Mouse (Mus musculus): Measurements from ENCODE around the gene Bpifb5. TPM values are rescaled to one million over a fixed set of nuclear protein-coding genes. Genes with fewer than 3 reads are reported as not detected.
A peak's percentile ranks its signal among the peaks of the same experiment; 100 is the strongest.

The Bpifb5 gene
- polyA plus RNA-seq, 2 experiments = 0.48 to 0.74 TPM

- no peak overlapping the region for H3K27ac ChIP-seq (replicated peaks; ENCODE audit: low read depth, low read length)
- no peak overlapping the region for H3K4me2 ChIP-seq (replicated peaks; ENCODE audit: low read depth, low read length, severe bottlenecking)
- no peaks in the 10 kb centered on the region for H3K36me3 ChIP-seq (ENCODE audit: control insufficient read depth, insufficient read depth, low read length)
- DNase-seq (ENCODE audit: low spot score) (no peak), ATAC-seq (ENCODE audit: low FRiP score, low read depth) (no peak)
- no peak overlapping the region for H3K9ac ChIP-seq (ENCODE audit: low read depth, low read length, severe bottlenecking)
- H3K4me3 ChIP-seq (replicated peaks; ENCODE audit: low read length) = no peak overlapping the region
- WGBS = 74% methylated on average over 5 of the region's 5 CpGs
- H3K27me3 ChIP-seq (ENCODE audit: control insufficient read depth, insufficient read depth, low read length) = no peaks in the 10 kb centered on the region
- no peak for TF ChIP-seq POLR2A (IDR thresholded peaks at IDR 0.05; ENCODE audit: borderline replicate concordance, extremely low read depth, insufficient read depth, insufficient read length)
- no peaks in the 10 kb centered on the region for H3K4me1 ChIP-seq (ENCODE audit: control insufficient read depth, insufficient read depth, low read length)
- H3K9me3 ChIP-seq (ENCODE audit: control insufficient read depth, low read length) = no peaks in the 10 kb centered on the region
Observed at GRCm38 (mm10) chr2:154193994-154194504, 29.5 kb upstream of the Bpifb5 start.

GRCm38 (mm10) chr2:154197036-154197435 lies 26.5 kb upstream of the Bpifb5 start:
- H3K4me2 ChIP-seq (replicated peaks; ENCODE audit: low read depth, low read length, severe bottlenecking) = no peak overlapping the region
- no peak for TF ChIP-seq POLR2A (IDR thresholded peaks at IDR 0.05; ENCODE audit: borderline replicate concordance, extremely low read depth, insufficient read depth, insufficient read length)
- DNase-seq (ENCODE audit: low spot score) = no peak
- 92% methylated on average over 9 of the region's 9 CpGs for WGBS
- H3K9me3 ChIP-seq (ENCODE audit: control insufficient read depth, low read length) = no peaks in the 10 kb centered on the region
- no peak for ATAC-seq (ENCODE audit: low FRiP score, low read depth)
- H3K27me3 ChIP-seq (ENCODE audit: control insufficient read depth, insufficient read depth, low read length) = no peaks in the 10 kb centered on the region
- H3K4me1 ChIP-seq (ENCODE audit: control insufficient read depth, insufficient read depth, low read length) = no peaks in the 10 kb centered on the region
- H3K27ac ChIP-seq (replicated peaks; ENCODE audit: low read depth, low read length) = no peak overlapping the region
- H3K9ac ChIP-seq (ENCODE audit: low read depth, low read length, severe bottlenecking) = no peak overlapping the region
- no peak overlapping the region for H3K4me3 ChIP-seq (replicated peaks; ENCODE audit: low read length)
- H3K36me3 ChIP-seq (ENCODE audit: control insufficient read depth, insufficient read depth, low read length) = no peaks in the 10 kb centered on the region

- H3K27ac ChIP-seq (replicated peaks; ENCODE audit: low read depth, low read length) = no peak overlapping the region
- ATAC-seq (ENCODE audit: low FRiP score, low read depth) = no peak
- TF ChIP-seq POLR2A (IDR thresholded peaks at IDR 0.05; ENCODE audit: borderline replicate concordance, extremely low read depth, insufficient read depth, insufficient read length) = no peak
- H3K4me1 ChIP-seq (ENCODE audit: control insufficient read depth, insufficient read depth, low read length) = no peaks in the 10 kb centered on the region
- no peaks in the 10 kb centered on the region for H3K9me3 ChIP-seq (ENCODE audit: control insufficient read depth, low read length)
- 88% methylated on average over 4 of the region's 4 CpGs for WGBS
- H3K36me3 ChIP-seq (ENCODE audit: control insufficient read depth, insufficient read depth, low read length) = no peaks in the 10 kb centered on the region
- no peak overlapping the region for H3K4me2 ChIP-seq (replicated peaks; ENCODE audit: low read depth, low read length, severe bottlenecking)
- H3K4me3 ChIP-seq (replicated peaks; ENCODE audit: low read length) = no peak overlapping the region
- H3K9ac ChIP-seq (ENCODE audit: low read depth, low read length, severe bottlenecking) = no peak overlapping the region
- no peaks in the 10 kb centered on the region for H3K27me3 ChIP-seq (ENCODE audit: control insufficient read depth, insufficient read depth, low read length)
- no peak for DNase-seq (ENCODE audit: low spot score)
Observed at GRCm38 (mm10) chr2:154204630-154205029, 18.9 kb upstream of the Bpifb5 start.

- Histone ChIP-seq H3K27me3 (ENCODE audit: control insufficient read depth, insufficient read depth, low read length) (no peaks in the 10 kb centered on the region), H3K9ac (ENCODE audit: low read depth, low read length, severe bottlenecking) (no peak overlapping the region), H3K4me3 (replicated peaks; ENCODE audit: low read length) (no peak overlapping the region), H3K9me3 (ENCODE audit: control insufficient read depth, low read length) (no peaks in the 10 kb centered on the region), H3K4me2 (replicated peaks; ENCODE audit: low read depth, low read length, severe bottlenecking) (no peak overlapping the region), H3K4me1 (ENCODE audit: control insufficient read depth, insufficient read depth, low read length) (no peaks in the 10 kb centered on the region), H3K27ac (replicated peaks; ENCODE audit: low read depth, low read length) (no peak overlapping the region), H3K36me3 (ENCODE audit: control insufficient read depth, insufficient read depth, low read length) (no peaks in the 10 kb centered on the region)
- no peak for TF ChIP-seq POLR2A (IDR thresholded peaks at IDR 0.05; ENCODE audit: borderline replicate concordance, extremely low read depth, insufficient read depth, insufficient read length)
- WGBS = 62% methylated on average over 7 of the region's 7 CpGs
- ATAC-seq (ENCODE audit: low FRiP score, low read depth) (no peak), DNase-seq (ENCODE audit: low spot score) (no peak)
Observed at GRCm38 (mm10) chr2:154206908-154207307, 16.6 kb upstream of the Bpifb5 start.

- ATAC-seq (ENCODE audit: low FRiP score, low read depth) = no peak
- no peak for TF ChIP-seq POLR2A (IDR thresholded peaks at IDR 0.05; ENCODE audit: borderline replicate concordance, extremely low read depth, insufficient read depth, insufficient read length)
- Histone ChIP-seq H3K4me1 (ENCODE audit: control insufficient read depth, insufficient read depth, low read length) (no peaks in the 10 kb centered on the region), H3K9ac (ENCODE audit: low read depth, low read length, severe bottlenecking) (no peak overlapping the region), H3K27ac (replicated peaks; ENCODE audit: low read depth, low read length) (no peak overlapping the region), H3K4me2 (replicated peaks; ENCODE audit: low read depth, low read length, severe bottlenecking) (no peak overlapping the region), H3K27me3 (ENCODE audit: control insufficient read depth, insufficient read depth, low read length) (no peaks in the 10 kb centered on the region), H3K36me3 (ENCODE audit: control insufficient read depth, insufficient read depth, low read length) (no peaks in the 10 kb centered on the region), H3K9me3 (ENCODE audit: control insufficient read depth, low read length) (no peaks in the 10 kb centered on the region), H3K4me3 (replicated peaks; ENCODE audit: low read length) (no peak overlapping the region)
- peak; percentile 59 for DNase-seq (ENCODE audit: low spot score)
- 12% methylated on average over 3 of the region's 3 CpGs for WGBS
Observed at GRCm38 (mm10) chr2:154209112-154209511, 14.4 kb upstream of the Bpifb5 start.

GRCm38 (mm10) chr2:154211121-154211520 lies 12.4 kb upstream of the Bpifb5 start:
- Histone ChIP-seq H3K4me2 (replicated peaks; ENCODE audit: low read depth, low read length, severe bottlenecking) (no peak overlapping the region), H3K9ac (ENCODE audit: low read depth, low read length, severe bottlenecking) (no peak overlapping the region), H3K27me3 (ENCODE audit: control insufficient read depth, insufficient read depth, low read length) (no peaks in the 10 kb centered on the region), H3K4me1 (ENCODE audit: control insufficient read depth, insufficient read depth, low read length) (no peaks in the 10 kb centered on the region), H3K36me3 (ENCODE audit: control insufficient read depth, insufficient read depth, low read length) (no peaks in the 10 kb centered on the region), H3K27ac (replicated peaks; ENCODE audit: low read depth, low read length) (no peak overlapping the region), H3K4me3 (replicated peaks; ENCODE audit: low read length) (no peak overlapping the region), H3K9me3 (ENCODE audit: control insufficient read depth, low read length) (no peaks in the 10 kb centered on the region)
- TF ChIP-seq POLR2A (IDR thresholded peaks at IDR 0.05; ENCODE audit: borderline replicate concordance, extremely low read depth, insufficient read depth, insufficient read length) = no peak
- ATAC-seq (ENCODE audit: low FRiP score, low read depth) (no peak), DNase-seq (ENCODE audit: low spot score) (no peak)
- 36% methylated on average over 1 of the region's 1 CpGs for WGBS
